Mouse (Mus musculus) layer of hippocampus, postnatal 25 days (tissue): ENCODE data around the gene Lpp. TPM values are rescaled to one million over a fixed set of nuclear protein-coding genes. Genes with fewer than 3 reads are reported as not detected.

Experiments
- DNase-seq, 2 experiments: peaks; one replicate each; pipeline ENCODE4 v3.0.0; 2022; ENCODE audit warnings: mixed read lengths in 2 of 2, low spot score in 1 of 2; ENCODE audit errors: extremely low spot score in 1 of 2
- total RNA-seq, 2 experiments: library from RNA; stranded (reverse); gene quantifications; 2 replicates each; pipeline ENCODE4 v1.2.3; 2021

Lpp gene
- total RNA-seq, 2 experiments from 2014 or later, result 7.2 to 8.6 TPM

DNA sequence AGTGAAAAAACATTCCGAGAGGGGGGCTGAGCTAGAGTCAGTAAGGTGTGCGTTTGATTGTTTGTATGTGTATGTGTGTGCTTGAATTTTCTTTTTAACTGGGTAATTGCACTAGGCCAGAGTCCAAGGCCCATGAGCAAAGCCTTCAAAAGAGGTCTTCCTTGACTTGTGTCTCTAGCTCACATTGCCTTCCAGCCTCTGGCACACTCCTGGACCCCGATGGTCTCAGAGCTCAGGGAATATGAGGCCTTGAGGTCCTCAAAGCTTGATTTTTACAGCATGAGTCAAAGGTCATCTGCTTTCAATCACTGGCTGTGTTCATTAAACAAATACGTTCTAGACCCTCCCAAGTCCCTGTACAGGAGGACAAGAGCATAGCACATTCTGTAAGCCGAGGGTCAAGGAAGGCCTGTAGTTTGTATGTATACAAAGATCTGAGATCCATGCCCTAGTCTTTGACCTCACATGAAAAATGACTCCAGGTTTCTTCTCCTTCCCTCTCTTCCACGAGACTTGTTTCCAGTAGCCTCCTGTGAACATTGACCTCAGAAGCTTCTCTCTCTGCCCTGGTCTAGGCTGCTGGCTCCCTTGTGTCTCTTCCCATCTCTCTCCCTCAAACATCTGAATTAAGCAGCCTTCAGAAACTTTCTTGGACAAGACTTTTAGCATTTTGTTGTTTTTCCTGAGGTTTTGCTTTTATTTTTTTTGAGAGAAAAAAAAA is 508.0 kb downstream of the Lpp start:
- DNase-seq, result no peak

DNA sequence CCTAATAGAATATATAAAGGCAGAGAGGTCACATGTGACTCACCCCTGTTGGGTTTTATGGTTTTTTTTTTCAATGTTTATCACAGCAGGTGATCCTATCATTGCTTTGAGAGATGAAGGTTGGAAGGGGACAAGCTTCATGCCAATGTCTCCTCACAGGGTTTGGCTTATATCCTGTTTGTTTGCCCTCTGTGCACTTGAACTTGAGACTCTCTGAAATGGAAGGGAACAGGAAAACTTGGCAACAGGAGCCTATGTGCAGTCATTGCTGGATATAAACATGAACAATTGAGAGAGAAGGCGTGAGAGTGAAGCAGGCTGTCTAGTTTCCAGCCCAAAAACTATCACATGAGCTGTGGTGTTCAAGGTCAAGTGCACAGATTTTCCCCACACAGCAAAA is 508.8 kb downstream of the Lpp start:
- DNase-seq, result no peak

DNA sequence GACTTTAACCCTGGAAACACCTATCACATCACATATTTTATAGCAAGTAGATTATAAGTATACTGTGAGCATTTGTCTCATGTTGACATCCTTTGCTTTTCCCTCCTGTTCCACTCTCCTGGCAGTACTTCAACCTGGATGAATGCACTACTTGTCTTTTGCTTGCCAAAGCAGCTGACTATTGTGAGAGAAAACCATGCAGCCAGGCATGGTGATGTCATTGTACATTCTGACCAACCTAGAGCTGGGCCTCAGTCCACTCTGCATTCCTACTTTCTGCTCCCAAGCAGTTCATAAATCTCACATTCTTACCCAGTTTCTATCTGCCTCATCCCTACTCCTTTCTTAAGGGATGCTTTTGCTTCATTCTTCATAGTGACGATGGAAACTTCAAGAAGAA is 515.6 kb downstream of the Lpp start:
- no peak for DNase-seq

DNA sequence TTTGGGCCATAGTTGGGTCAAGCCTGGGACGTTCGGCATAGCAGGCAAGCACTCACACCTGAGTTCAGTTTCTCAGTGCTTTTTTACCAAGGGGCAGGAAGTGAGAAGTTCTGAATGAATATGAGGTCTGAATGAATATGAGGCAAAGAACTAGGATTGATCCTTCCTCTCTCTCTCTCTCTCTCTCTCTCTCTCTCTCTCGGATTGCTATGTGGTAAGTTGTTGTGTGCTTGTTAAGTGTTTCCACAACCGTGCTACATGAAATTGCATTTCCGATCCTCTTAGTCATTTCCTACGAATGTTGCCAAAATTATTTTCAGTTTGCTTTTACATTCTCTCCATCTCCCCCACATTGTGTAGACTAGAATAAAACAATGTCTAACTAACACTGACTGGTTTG is 517.0 kb downstream of the Lpp start:
- no peak for DNase-seq

DNA sequence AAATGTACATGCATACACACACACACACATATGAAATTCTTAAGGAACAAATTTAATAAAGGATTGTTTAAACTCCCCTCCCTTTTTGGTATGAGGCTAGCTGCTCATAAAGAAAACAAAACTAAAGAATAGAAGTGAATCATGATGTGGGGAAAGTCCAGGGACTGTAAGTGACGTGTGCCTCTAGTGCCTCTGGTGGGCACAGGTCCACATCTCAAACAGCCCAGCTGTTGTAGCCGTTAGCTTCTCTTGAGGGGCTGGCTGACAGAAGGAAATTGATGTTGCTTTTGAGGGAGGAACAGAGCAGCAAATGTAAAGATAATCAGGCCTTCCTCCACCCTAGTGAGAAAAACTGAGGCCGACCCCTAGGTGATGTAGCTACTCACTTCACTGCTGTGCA is 517.5 kb downstream of the Lpp start:
- no peak for DNase-seq

DNA sequence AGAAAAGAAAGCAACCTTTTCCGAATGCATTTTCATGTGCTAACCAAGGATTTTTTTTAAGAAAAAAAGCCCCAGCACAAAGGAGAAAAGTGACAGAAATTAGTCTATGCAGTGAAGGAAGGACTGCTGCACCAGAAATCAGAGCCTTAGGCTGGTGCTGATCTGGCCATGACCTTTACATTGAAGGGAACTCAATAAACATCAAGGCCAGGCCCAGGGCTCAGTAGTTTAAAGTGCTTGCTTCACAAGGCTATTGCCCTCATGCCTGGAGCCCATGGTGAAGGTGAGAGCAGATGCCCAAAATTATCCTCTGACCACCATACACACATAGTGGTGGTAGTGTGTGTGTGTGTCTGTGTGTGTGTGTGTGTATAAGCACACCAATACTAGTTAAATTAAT is 519.1 kb downstream of the Lpp start:
- DNase-seq, result no peak

DNA sequence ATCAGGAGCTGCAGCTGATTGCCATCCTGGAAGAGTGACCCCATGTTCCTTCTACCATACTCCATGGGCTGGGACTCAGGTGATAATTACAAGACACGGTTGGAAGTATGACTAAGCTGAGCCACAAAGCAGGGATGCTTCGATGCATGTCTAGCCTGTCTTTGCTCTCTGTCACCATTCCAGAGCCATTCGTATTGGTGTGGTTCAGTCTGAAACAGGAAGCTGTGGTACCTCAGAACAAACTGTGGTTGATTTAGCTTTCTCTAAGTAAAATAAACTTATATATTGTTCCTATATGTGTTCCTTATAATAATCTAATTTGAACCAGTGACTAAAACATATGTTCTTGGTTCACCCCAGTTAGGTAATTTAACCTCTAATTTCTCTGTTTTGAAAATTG is 519.7 kb downstream of the Lpp start:
- DNase-seq, result no peak

DNA sequence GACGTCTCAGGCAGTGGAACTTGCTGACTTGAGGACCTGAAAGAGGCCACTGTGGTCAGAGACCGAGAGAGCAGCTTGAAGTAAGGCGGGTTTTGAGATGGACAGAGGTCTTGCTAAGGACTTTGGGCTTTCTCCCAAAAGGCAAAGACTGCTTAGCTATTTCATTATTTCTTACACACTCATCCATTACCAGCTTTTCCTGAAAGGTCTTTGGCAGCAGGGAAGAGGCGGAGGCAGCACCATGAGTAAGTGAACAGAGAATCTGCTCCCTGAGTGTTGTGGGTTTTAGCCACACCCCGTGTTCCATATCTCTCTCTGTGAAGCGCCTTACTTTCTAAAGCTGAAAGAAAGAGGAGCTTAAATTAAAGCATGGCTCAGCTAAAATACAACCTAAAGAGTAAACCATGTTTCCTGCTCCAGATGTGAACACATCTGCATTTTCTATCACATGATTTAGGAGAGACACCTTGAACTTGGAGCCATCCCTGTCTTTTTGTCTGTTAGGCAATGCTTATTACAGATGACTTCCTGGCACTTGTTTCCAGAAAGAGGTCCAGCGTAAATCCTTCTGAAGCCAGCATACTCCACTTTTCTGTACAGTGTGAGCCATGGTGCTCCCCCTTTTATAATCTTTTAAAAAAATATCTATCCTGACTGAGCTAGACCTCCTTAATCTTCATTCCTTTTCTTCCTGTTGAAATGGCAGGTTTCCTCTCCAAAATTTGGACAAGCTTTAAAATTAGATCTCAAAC is 520.5 kb downstream of the Lpp start:
- DNase-seq, result no peak

DNA sequence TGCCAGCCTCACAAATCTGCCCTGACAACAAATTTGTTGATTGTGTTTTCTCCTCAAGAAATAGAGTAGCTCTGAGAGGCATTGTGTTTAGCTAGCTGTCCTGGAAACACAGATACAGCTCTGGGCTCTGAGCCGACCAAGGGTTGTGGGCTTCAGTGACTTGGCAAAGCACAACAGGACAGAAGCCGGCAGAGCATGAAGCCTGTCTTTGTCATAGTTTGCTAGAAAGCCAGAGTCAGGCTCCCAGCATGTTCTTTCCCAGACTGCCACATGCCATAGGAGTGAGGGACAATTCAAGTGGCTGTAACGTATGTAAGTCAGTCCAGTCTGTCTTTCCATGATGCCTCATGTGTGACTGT is 521.1 kb downstream of the Lpp start:
- peak in 1 of 2 experiments; percentile 28 for DNase-seq

DNA sequence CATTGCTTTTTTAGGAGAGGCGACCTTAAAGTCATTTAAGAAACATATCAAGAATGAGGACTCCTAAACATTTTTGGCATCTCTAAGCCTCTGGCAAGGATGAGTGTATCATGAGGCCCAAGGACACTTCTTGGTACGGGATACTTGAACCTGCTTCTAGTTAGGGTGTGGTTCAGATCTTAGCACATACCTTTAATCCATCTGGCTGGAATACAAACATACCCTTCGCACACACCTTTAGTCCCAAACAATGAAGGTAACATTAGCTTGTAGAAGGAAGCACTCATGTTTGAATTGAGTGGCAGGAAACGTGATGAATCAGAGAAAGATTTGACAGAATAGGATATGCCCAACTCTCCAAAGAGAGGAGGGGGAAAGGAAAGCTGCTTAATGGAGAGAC is 522.2 kb downstream of the Lpp start:
- no peak for DNase-seq

DNA sequence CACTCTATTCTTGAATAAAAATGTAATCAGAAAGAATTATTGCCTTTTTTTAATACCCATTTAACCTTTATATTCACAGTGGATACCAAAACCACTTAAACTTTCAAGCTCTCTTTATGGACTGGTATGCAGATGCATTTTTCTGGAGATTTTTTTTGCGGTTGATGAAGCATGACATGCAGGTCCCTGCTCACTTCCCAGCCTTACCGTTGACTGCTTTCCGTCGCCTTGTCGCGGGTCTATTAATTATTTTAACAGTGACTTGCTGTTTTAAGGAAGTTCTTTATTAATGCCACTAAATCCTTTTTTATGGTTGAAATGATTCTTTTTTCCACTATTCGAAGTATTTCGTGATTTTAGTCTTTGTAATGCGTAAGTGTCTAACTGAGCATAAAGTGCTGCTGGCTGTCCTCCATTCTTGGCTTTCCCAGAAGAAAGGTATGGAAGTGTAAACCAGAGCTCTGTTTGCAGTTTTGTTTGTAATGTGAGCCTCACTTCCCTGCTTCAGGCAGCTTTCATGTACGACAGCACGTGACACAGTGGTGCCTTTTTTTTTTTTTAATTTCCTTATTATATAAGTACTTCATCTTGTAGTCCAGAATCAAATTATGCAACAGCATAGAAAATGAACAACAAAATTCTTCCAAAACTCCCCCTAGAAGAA is 526.2 kb downstream of the Lpp start:
- DNase-seq, result no peak

DNA sequence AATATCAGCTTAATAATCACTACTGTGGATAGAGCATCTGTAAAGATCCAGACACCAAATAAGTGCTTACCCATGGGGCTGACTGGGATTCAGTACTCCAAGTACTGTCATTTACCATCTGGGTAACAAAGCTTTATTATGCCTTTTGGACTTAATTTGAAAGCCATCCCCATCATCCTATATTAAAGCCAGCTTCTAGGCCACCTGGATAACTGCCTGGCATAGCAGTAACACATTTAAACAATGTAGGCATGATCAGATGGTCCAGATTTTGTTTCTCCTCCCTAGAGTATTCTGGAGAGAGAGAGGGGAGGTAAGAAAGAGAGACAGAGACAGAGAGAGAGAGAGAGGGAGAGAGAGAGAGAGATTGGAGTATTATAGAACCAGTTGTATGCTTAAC is 536.8 kb downstream of the Lpp start:
- no peak for DNase-seq

DNA sequence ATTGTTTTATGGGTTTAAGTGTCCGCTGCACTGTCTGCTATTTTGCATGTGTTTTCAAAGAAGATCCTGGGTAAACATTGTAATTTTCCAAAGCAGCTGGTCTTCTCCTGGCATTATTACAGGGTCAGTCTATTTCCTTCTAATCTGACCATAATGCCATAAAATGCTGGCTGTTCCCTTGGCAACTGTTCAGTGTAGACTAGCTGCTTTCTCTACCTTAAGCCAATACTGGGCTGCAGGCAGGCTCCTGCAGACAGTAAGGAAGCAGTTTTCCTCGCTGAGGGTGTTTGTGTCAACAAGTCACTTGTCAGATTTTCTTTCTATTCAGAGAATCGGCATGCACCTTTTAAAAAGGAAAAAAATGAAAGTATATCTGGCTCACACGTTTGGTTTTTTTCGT is 537.3 kb downstream of the Lpp start:
- DNase-seq, result no peak

DNA sequence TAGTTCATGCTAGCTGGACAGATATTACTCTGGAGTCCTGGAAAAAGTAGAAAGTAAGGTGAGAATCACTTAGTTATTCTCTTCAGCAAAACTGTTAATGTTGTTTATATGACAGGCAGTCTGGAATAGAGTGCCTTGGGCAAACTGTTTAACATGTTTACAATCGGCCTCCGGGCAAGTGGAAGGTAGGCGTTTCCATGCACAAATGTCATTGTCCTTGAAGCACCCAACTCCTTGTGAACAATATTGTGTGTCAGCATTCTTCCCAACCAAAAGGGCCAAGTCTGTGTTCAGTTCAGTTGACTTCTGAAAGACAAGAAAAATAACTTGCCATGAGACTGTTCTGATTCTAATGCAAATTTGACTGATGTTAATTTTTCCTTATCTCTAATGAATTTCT is 539.5 kb downstream of the Lpp start:
- DNase-seq, result no peak

DNA sequence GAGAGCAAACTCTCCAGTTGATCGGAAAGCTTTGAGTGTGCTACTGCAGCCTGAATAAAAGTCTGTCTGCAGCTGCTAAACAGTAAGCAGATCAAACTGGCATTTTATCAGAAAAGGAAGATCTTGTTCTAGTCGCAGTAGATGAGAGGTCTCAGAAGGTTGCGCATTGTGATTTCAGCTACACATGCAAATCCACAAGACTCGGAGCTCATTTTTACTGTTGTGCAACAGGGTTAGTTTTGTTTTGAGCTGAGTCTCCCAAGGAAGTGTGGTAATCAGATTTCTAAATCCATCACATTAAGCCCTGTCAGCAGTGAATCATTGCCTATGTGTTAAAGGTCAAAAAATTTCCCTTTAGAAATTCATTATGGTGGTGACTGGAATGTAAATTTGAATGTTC is 540.4 kb downstream of the Lpp start:
- DNase-seq, result no peak

DNA sequence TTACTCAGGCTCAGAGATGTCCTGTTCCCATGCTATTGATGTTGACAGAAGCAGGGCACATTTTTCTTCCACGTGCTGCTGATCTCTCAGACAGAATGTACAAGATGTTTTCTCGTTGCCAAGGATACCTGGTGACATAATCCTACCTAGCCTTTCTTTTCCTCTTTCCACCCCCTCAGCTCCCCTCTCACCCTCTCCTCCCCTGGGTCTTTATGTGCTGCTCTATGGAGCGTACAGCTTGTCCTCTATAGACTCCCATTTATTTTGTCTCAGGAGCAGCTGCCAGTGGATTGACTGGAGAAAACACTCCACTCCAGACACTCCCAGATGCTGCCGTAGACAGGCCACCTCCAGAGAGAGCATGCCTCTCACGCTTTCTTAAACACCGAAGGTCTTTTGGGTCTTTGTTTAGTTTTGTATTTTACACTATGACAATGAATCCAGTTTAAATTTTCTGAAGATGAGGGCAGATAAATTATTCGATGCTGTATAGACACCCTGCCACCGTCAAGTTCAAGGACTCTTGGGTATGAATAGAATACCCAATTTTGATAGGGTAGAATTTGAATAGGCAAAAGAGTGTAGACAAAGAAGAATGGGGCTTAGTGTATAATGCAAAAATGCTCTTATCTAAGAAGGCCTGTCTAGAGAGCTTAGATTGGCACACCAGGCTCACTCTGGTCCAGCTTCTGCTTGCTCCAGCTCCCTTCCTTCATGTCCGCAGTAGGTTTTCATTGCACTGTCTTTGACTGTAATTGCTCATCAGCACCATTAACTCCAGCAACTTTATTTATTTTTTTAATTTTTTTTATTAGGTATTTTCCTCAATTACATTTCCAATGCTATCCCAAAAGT is 548.2 kb downstream of the Lpp start:
- DNase-seq, result no peak

DNA sequence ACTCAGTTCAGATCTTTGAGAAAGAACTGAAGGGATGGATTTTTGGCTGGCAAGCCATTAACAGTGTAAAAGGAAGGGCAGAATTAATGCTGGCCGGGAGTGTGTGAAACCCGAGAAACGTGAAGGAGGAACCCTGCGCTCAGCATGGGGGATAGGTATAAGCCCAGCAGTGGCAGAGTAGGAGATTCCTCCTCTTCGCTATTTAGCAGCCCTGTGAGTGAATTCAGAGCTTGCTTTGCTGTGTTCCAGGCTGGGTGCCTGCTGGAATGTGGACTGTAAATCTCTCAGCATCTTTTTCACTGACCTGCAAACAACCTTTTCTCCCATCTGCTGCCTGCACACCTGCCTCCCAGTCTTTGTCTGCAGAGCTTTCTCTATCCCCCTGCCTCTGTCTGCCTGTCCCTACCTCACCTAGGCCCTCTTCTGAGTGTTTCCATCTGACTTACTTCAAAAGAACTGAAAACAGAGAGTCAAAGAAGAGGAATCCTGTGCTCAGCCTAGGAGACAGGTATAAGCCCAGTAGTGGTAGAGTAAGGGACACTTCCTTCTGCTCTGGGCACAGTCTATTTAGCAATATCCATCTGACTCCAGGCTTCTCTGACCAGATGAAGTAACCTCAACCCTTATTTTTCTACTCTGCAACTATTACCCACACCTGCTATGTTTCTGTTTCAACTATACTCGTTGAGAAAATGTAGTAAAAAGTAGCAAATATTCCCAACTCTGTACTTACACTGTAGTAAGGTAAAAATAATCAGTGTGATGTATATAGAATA is 550.4 kb downstream of the Lpp start:
- no peak for DNase-seq

DNA sequence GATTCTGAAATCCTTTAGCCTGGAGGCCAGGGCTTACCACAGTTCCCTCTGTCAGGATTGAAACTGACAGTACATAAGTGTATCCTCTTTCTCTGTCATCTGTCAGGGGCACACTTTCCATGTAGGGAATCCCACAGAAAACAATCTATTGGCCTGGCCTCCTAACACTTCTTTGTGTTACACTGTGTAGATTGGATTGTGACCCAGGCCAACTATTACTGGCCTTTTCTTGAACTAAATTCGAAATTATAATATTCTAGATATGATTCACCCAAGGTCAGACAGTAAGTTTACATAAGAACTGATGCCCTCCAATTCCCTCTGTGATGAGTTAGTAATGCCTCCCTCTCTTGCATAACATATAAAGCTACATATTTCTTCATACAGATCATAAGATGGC is 553.0 kb downstream of the Lpp start:
- DNase-seq, result no peak

DNA sequence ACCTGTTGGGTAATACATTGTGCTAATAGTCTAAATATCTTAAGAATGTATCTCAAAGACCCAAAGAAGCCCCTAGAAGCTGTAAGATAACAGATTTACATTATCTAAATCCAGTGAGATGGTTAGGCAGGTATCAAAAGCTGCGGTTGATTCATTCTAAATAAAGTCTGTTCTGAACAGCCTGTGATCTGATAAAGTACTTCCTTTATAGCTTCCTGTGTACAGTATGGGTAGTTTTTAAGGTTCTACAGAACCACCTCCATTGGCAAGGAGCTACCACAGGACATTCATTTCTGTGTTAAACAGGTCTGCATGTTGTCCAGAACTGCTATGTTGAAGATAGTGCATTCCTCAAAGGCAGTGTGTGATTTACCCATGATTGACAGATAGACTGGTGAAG is 554.2 kb downstream of the Lpp start:
- DNase-seq, result no peak

DNA sequence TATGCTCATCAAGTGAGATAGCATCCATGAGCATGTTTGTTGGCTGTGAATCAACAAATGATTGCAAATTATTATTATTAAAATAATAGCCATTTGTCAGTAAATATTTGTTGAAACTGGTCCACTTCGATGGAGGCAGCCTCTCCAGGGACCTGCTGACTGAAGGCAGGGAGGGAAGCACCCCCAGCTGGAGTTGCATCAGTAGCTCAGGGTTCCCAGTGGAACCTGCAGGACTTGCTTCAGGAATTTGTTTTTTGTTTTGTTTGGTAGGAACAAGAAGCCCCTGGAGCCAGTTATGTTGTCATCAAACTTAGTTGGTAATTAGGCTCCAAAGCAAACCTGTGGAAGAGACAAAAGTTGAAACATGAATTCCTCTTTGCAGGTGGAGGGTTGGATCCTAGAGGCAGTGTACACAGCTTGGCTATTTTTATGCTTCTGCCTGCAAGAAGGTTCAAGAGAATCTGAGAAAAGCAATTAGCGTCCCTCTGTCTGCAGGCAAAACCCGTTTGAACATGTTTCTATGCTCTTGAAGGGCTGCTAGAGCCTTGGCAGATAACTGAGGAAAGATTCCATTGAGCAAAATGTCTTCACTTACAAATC is 554.9 kb downstream of the Lpp start:
- DNase-seq, result no peak
